Mouse (Mus musculus) testis, adult 10 weeks (tissue): Measurements from ENCODE around the gene Tsnaxip1. TPM values are rescaled to one million over a fixed set of nuclear protein-coding genes. Genes with fewer than 3 reads are reported as not detected.

Experiments used
- polyA plus RNA-seq: library from polyadenylated mRNA; stranded (reverse); fragments of 350-450 nt; fragmentation: Illumina TruSeq; extraction: RNeasy Lipid Tissue Mini Kit (QIAGEN cat#74804); gene quantifications from one replicate; pipeline ENCODE4 v1.2.3, GENCODE M21; 2014; ENCODE audit warnings: low read depth, low replicate concordance

The Tsnaxip1 gene
- 174 TPM for polyA plus RNA-seq

GRCm38 (mm10) chr8:105826861-105827848, at the start of gene Tsnaxip1, which contains the start of gene Ranbp10:
Tsnaxip1 (plus strand) TSS chr8:105827731.
Ranbp10 (minus strand) TSS chr8:105827350.

GRCm38 (mm10) chr8:105853178-105853577, 25.6 kb downstream of the Tsnaxip1 start, which contains the start of gene Cenpt:
Cenpt (minus strand) TSS chr8:105853278.

GRCm38 (mm10) chr8:105854715-105855216, 27.2 kb downstream of the Tsnaxip1 start, which contains the start of gene Thap11:
Thap11 (plus strand) TSS chr8:105855132.

GRCm38 (mm10) chr8:105860143-105860981, 32.8 kb downstream of the Tsnaxip1 start, which contains the start of gene Nutf2:
Nutf2 (plus strand) TSS chr8:105860580.

GRCm38 (mm10) chr8:105880754-105881520, 53.4 kb downstream of the Tsnaxip1 start, which contains the start of gene Edc4:
Edc4 (plus strand) TSS chr8:105880881.

GRCm38 (mm10) chr8:105893339-105893738, 65.8 kb downstream of the Tsnaxip1 start, which contains the start of gene Nrn1l:
Nrn1l (plus strand) TSS chr8:105893567.

Other genes starting within 250 kb of the Tsnaxip1 start
- 0.38 TPM for gene Ripor1, start 222.5 kb upstream of the Tsnaxip1 start, polyA plus RNA-seq
- 31.2 TPM for gene Ctcf, start 191.2 kb upstream of the Tsnaxip1 start, polyA plus RNA-seq
- gene Agrp, start 190.3 kb upstream of the Tsnaxip1 start, polyA plus RNA-seq = not detected
- gene Carmil2, start 141.5 kb upstream of the Tsnaxip1 start, polyA plus RNA-seq = 0.14 TPM
- gene Acd, start 126.6 kb upstream of the Tsnaxip1 start, polyA plus RNA-seq = 3.0 TPM
- gene Pard6a, start 126.6 kb upstream of the Tsnaxip1 start, polyA plus RNA-seq = 2.3 TPM
- 4.7 TPM for gene 4933405L10Rik, start 120.1 kb upstream of the Tsnaxip1 start, polyA plus RNA-seq
- 5.3 TPM for gene Enkd1, start 119.5 kb upstream of the Tsnaxip1 start, polyA plus RNA-seq
- 0.24 TPM for gene Gfod2, start 69.1 kb upstream of the Tsnaxip1 start, polyA plus RNA-seq
- gene Ranbp10, start 381 bp upstream of the Tsnaxip1 start, polyA plus RNA-seq = 11.3 TPM
- gene Cenpt, start 25.5 kb downstream of the Tsnaxip1 start, polyA plus RNA-seq = 1.8 TPM
- gene Thap11, start 27.4 kb downstream of the Tsnaxip1 start, polyA plus RNA-seq = 5.0 TPM
- gene Nutf2, start 32.8 kb downstream of the Tsnaxip1 start, polyA plus RNA-seq = 31.1 TPM
- gene Edc4, start 53.1 kb downstream of the Tsnaxip1 start, polyA plus RNA-seq = 10.5 TPM
- gene Nrn1l, start 65.8 kb downstream of the Tsnaxip1 start, polyA plus RNA-seq = not detected
- 2.4 TPM for gene Pskh1, start 72.7 kb downstream of the Tsnaxip1 start, polyA plus RNA-seq
- not detected for gene Ctrl, start 106.1 kb downstream of the Tsnaxip1 start, polyA plus RNA-seq
- gene Psmb10, start 110.7 kb downstream of the Tsnaxip1 start, polyA plus RNA-seq = 0.31 TPM
- gene Lcat, start 115.7 kb downstream of the Tsnaxip1 start, polyA plus RNA-seq = 0.31 TPM
- 0.39 TPM for gene Slc12a4, start 138.4 kb downstream of the Tsnaxip1 start, polyA plus RNA-seq
- 48.5 TPM for gene Dpep3, start 151.7 kb downstream of the Tsnaxip1 start, polyA plus RNA-seq
- gene Dus2, start 163.6 kb downstream of the Tsnaxip1 start, polyA plus RNA-seq = 4.0 TPM
- gene Dpep2nb, start 178.2 kb downstream of the Tsnaxip1 start, polyA plus RNA-seq = 0.52 TPM
- 2.8 TPM for gene Ddx28, start 184.2 kb downstream of the Tsnaxip1 start, polyA plus RNA-seq
- gene Nfatc3, start 231.1 kb downstream of the Tsnaxip1 start, polyA plus RNA-seq = 30.0 TPM